Mouse (Mus musculus): ENCODE measurements at regions not wholly inside any gene's neighbourhood (a gene's known extent, or its start where the extent isn't known, plus 50 kb on each side); places are given as distances from the start of the nearest gene placed in this dataset.

GRCm38 (mm10) chr1:194315593-194315992, 302.4 kb upstream of the Plxna2 start:
- Histone ChIP-seq H3K4me3 (ENCODE audit: low read depth, low read length) (no peak overlapping the region), H3K9me3 (replicated peaks) (no peaks in the 10 kb centered on the region), H3K36me3 (replicated peaks) (no peaks in the 10 kb centered on the region), H3K27me3 (ENCODE audit: insufficient read depth, low read length) (no peaks in the 10 kb centered on the region), H3K4me1 (ENCODE audit: insufficient read depth, low read depth, low read length) (no peaks in the 10 kb centered on the region)
- no peak for TF ChIP-seq GATA2 (IDR thresholded peaks at IDR 0.05; ENCODE audit: borderline replicate concordance, low read depth, low read length)
- TF ChIP-seq CTCF (IDR thresholded peaks at IDR 0.05; ENCODE audit: low read depth, low read length), result no peak
- TF ChIP-seq GATA1 (IDR thresholded peaks at IDR 0.05; ENCODE audit: borderline replicate concordance, low read length), result no peak
- no peak for TF ChIP-seq TAL1 (conservative IDR thresholded peaks at IDR 0.05; ENCODE audit: low read depth, low read length)
- TF ChIP-seq POLR2AphosphoS5 (IDR thresholded peaks at IDR 0.05; ENCODE audit: insufficient replicate concordance, low read depth, low read length), result no peak
- DNase-seq (ENCODE audit: low spot score) (no peak), ATAC-seq (ENCODE audit: extremely low read depth, insufficient number of reproducible peaks, low FRiP score, poor library complexity, severe bottlenecking) (no peak)

GRCm38 (mm10) chr1:194310373-194310772, 307.6 kb upstream of the Plxna2 start:
- DNase-seq (ENCODE audit: low spot score), result no peak
- Histone ChIP-seq H3K4me1 (ENCODE audit: insufficient read depth, low read depth, low read length) (no peaks in the 10 kb centered on the region), H3K9me3 (replicated peaks) (no peaks in the 10 kb centered on the region), H3K36me3 (replicated peaks) (no peaks in the 10 kb centered on the region), H3K27me3 (ENCODE audit: insufficient read depth, low read length) (no peaks in the 10 kb centered on the region), H3K4me3 (ENCODE audit: low read depth, low read length) (no peak overlapping the region)
- TF ChIP-seq GATA2 (IDR thresholded peaks at IDR 0.05; ENCODE audit: borderline replicate concordance, low read depth, low read length), result no peak
- TF ChIP-seq GATA1 (IDR thresholded peaks at IDR 0.05; ENCODE audit: borderline replicate concordance, low read length), result no peak
- no peak for TF ChIP-seq TAL1 (conservative IDR thresholded peaks at IDR 0.05; ENCODE audit: low read depth, low read length)
- TF ChIP-seq CTCF (IDR thresholded peaks at IDR 0.05; ENCODE audit: low read depth, low read length), result no peak
- no peak for TF ChIP-seq POLR2AphosphoS5 (IDR thresholded peaks at IDR 0.05; ENCODE audit: insufficient replicate concordance, low read depth, low read length)
- no peak for ATAC-seq (ENCODE audit: extremely low read depth, insufficient number of reproducible peaks, low FRiP score, poor library complexity, severe bottlenecking)

- no peak for DNase-seq (ENCODE audit: low spot score)
- Histone ChIP-seq H3K4me1 (ENCODE audit: insufficient read depth, low read depth, low read length) (no peaks in the 10 kb centered on the region), H3K36me3 (replicated peaks) (no peaks in the 10 kb centered on the region), H3K9me3 (replicated peaks) (no peaks in the 10 kb centered on the region), H3K4me3 (ENCODE audit: low read depth, low read length) (no peak overlapping the region), H3K27me3 (ENCODE audit: insufficient read depth, low read length) (no peaks in the 10 kb centered on the region; the same call in 1 of the 2 replicates)
- ATAC-seq (ENCODE audit: extremely low read depth, insufficient number of reproducible peaks, low FRiP score, poor library complexity, severe bottlenecking), result no peak
- no peak for TF ChIP-seq GATA2 (IDR thresholded peaks at IDR 0.05; ENCODE audit: borderline replicate concordance, low read depth, low read length)
- no peak for TF ChIP-seq GATA1 (IDR thresholded peaks at IDR 0.05; ENCODE audit: borderline replicate concordance, low read length)
- TF ChIP-seq TAL1 (conservative IDR thresholded peaks at IDR 0.05; ENCODE audit: low read depth, low read length), result no peak
- no peak for TF ChIP-seq CTCF (IDR thresholded peaks at IDR 0.05; ENCODE audit: low read depth, low read length)
- TF ChIP-seq POLR2AphosphoS5 (IDR thresholded peaks at IDR 0.05; ENCODE audit: insufficient replicate concordance, low read depth, low read length), result no peak
Observed at GRCm38 (mm10) chr1:194308648-194309047, 309.4 kb upstream of the Plxna2 start.

- no peak for TF ChIP-seq GATA2 (IDR thresholded peaks at IDR 0.05; ENCODE audit: borderline replicate concordance, low read depth, low read length)
- TF ChIP-seq GATA1 (IDR thresholded peaks at IDR 0.05; ENCODE audit: borderline replicate concordance, low read length), result no peak
- TF ChIP-seq TAL1 (conservative IDR thresholded peaks at IDR 0.05; ENCODE audit: low read depth, low read length), result no peak
- Histone ChIP-seq H3K4me1 (ENCODE audit: insufficient read depth, low read depth, low read length) (no peaks in the 10 kb centered on the region), H3K9me3 (replicated peaks) (no peaks in the 10 kb centered on the region), H3K27me3 (ENCODE audit: insufficient read depth, low read length) (no peaks in the 10 kb centered on the region; the same call in 1 of the 2 replicates), H3K4me3 (ENCODE audit: low read depth, low read length) (no peak overlapping the region), H3K36me3 (replicated peaks) (no peaks in the 10 kb centered on the region)
- no peak for ATAC-seq (ENCODE audit: extremely low read depth, insufficient number of reproducible peaks, low FRiP score, poor library complexity, severe bottlenecking)
- no peak for DNase-seq (ENCODE audit: low spot score)
Observed at GRCm38 (mm10) chr1:194303951-194304350, 314.1 kb upstream of the Plxna2 start.

GRCm38 (mm10) chr1:194302775-194303174, 315.2 kb upstream of the Plxna2 start:
- H3K4me1 ChIP-seq (ENCODE audit: insufficient read depth, low read depth, low read length), result no peaks in the 10 kb centered on the region
- DNase-seq (ENCODE audit: low spot score) (no peak), ATAC-seq (ENCODE audit: extremely low read depth, insufficient number of reproducible peaks, low FRiP score, poor library complexity, severe bottlenecking) (no peak)
- H3K4me3 ChIP-seq (ENCODE audit: low read depth, low read length), result no peak overlapping the region
- H3K36me3 ChIP-seq (replicated peaks), result no peaks in the 10 kb centered on the region
- TF ChIP-seq CTCF (IDR thresholded peaks at IDR 0.05; ENCODE audit: low read depth, low read length), result no peak
- TF ChIP-seq TAL1 (conservative IDR thresholded peaks at IDR 0.05; ENCODE audit: low read depth, low read length), result no peak
- no peak for TF ChIP-seq GATA1 (IDR thresholded peaks at IDR 0.05; ENCODE audit: borderline replicate concordance, low read length)
- TF ChIP-seq POLR2AphosphoS5 (IDR thresholded peaks at IDR 0.05; ENCODE audit: insufficient replicate concordance, low read depth, low read length), result no peak
- no peak for TF ChIP-seq GATA2 (IDR thresholded peaks at IDR 0.05; ENCODE audit: borderline replicate concordance, low read depth, low read length)
- H3K9me3 ChIP-seq (replicated peaks), result no peaks in the 10 kb centered on the region
- no peaks in the 10 kb centered on the region; the same call in 1 of the 2 replicates for H3K27me3 ChIP-seq (ENCODE audit: insufficient read depth, low read length)

GRCm38 (mm10) chr1:194281941-194282340, 336.1 kb upstream of the Plxna2 start:
- ATAC-seq (ENCODE audit: extremely low read depth, insufficient number of reproducible peaks, low FRiP score, poor library complexity, severe bottlenecking) (no peak), DNase-seq (ENCODE audit: low spot score) (no peak)
- Histone ChIP-seq H3K36me3 (replicated peaks) (no peaks in the 10 kb centered on the region), H3K4me1 (ENCODE audit: insufficient read depth, low read depth, low read length) (no peaks in the 10 kb centered on the region), H3K27me3 (ENCODE audit: insufficient read depth, low read length) (no peaks in the 10 kb centered on the region), H3K4me3 (ENCODE audit: low read depth, low read length) (no peak overlapping the region), H3K9me3 (replicated peaks) (no peaks in the 10 kb centered on the region)
- TF ChIP-seq TAL1 (conservative IDR thresholded peaks at IDR 0.05; ENCODE audit: low read depth, low read length) (no peak), CTCF (IDR thresholded peaks at IDR 0.05; ENCODE audit: low read depth, low read length) (no peak), POLR2AphosphoS5 (IDR thresholded peaks at IDR 0.05; ENCODE audit: insufficient replicate concordance, low read depth, low read length) (no peak), GATA2 (IDR thresholded peaks at IDR 0.05; ENCODE audit: borderline replicate concordance, low read depth, low read length) (no peak), GATA1 (IDR thresholded peaks at IDR 0.05; ENCODE audit: borderline replicate concordance, low read length) (no peak)
